Mouse (Mus musculus) lung, postnatal 0 days (tissue): ENCODE measurements around the gene Med29.

Experiments used
- CTCF ChIP-seq: IDR thresholded peaks from 2 replicates; pipeline ENCODE4 v1.5.1; 2016; ENCODE audit warnings: antibody characterized with exemption, mild to moderate bottlenecking
- EP300 ChIP-seq: IDR thresholded peaks from 2 replicates; pipeline ENCODE4 v1.6.1; 2016; ENCODE audit warnings: antibody characterized with exemption, mild to moderate bottlenecking, control low read depth

- no peak for TF ChIP-seq CTCF
- TF ChIP-seq EP300 = peak; percentile 51; the same call in 1 of the 2 replicates
Measured at GRCm38 (mm10) chr7:28357984-28358383, 34.5 kb downstream of the Med29 start.
